Mouse (Mus musculus) megakaryocyte-erythroid progenitor cell, adult 5-6 weeks (primary cell): ENCODE measurements around the gene Eaf1. TPM values are rescaled to one million over a fixed set of nuclear protein-coding genes. Genes with fewer than 3 reads are reported as not detected.

ENCODE experiments used
- ATAC-seq: replicated peaks from 2 replicates; pipeline ENCODE4 v1.8.0; 2016; ENCODE audit warnings: mild to moderate bottlenecking, inconsistent platforms; ENCODE audit not compliant: severe bottlenecking, poor library complexity, low FRiP score, low TSS enrichment
- total RNA-seq, 2 experiments: library from RNA; stranded (forward) in 1 of 2; stranded (reverse) in 1 of 2; fragments of 200-1000, 215-1000 nt in 1 of 2; fragments of >200 nt in 1 of 2; fragmentation: Nextera tagmentation in 1 of 2; gene quantifications; 2 replicates each; pipeline ENCODE4 v1.2.3; 2014 to 2017

Eaf1 gene
- total RNA-seq, 2 experiments from 2014 or later: 24.5 to 40.1 TPM

GRCm38 (mm10) chr14:31503406-31503805 lies 9.2 kb downstream of the Eaf1 start:
- ATAC-seq: no peak

- no peak for ATAC-seq
These were observed 12.3 kb downstream of the Eaf1 start for GRCm38 (mm10) chr14:31506456-31506855.

DNA sequence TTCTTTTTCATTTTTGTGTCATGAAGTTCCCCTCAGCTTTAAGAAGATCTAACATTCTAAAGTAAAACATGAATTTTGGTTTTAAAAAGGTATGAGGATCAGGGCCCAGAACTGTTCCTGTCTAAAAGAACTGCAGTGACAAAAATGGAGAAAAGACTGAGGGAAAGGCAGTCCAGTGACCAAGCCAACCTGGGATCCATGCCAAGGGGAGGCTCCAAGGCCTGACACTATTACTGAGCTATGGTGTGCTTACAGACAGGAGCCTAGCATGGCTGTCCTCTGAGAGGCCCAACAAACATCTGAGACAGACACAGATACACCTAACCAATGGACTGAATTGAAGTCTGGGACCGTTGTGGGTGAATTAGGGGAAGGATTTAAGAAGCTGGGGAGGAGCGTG lies 15.7 kb downstream of the Eaf1 start:
- ATAC-seq: no peak

DNA sequence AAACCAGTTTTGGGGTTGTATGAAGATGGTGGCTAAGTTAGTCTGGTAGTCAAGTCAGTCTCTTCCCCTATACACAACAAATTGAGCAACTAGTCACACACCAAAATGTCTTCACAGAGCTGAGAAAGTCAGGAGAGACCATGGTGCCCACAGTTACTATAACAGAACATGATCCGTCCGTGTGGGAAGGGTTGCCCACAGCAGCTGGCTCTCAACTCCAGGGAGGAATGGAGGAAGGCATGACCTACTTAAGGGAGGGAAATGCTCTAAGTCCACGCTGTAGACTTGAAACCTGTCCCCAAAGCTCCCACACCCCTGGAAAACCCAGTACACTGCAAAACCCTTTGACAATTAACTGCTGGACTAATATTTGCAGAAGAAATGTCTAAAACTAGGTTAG lies 16.1 kb downstream of the Eaf1 start:
- ATAC-seq: no peak

DNA sequence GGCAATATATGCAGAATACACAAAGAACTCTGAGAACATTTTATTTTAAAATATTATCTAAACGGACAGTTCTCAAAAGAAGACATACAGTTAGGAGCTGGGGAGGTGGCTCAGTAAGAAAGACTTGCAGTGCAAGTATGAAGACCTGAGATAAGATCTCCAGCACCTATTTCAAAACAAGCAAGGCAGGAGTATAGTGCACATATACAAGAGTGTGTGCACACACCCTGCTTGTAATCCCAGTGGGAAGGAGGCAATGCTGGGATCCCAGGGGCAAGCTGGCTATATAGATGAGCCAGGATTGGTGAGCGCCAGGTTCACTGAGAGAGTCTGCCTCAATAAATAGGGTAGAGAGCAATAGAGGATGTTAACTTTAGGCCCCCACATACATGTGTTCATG lies 21.7 kb downstream of the Eaf1 start:
- no peak for ATAC-seq

GRCm38 (mm10) chr14:31519165-31519564 lies 25.0 kb downstream of the Eaf1 start:
- no peak for ATAC-seq

- no peak for ATAC-seq
These were observed 27.1 kb downstream of the Eaf1 start for GRCm38 (mm10) chr14:31521318-31521717.

- no peak for ATAC-seq
These were observed 31.0 kb downstream of the Eaf1 start for GRCm38 (mm10) chr14:31525040-31525810.

- no peak for ATAC-seq
These were observed 36.6 kb downstream of the Eaf1 start for GRCm38 (mm10) chr14:31530847-31531246.

DNA sequence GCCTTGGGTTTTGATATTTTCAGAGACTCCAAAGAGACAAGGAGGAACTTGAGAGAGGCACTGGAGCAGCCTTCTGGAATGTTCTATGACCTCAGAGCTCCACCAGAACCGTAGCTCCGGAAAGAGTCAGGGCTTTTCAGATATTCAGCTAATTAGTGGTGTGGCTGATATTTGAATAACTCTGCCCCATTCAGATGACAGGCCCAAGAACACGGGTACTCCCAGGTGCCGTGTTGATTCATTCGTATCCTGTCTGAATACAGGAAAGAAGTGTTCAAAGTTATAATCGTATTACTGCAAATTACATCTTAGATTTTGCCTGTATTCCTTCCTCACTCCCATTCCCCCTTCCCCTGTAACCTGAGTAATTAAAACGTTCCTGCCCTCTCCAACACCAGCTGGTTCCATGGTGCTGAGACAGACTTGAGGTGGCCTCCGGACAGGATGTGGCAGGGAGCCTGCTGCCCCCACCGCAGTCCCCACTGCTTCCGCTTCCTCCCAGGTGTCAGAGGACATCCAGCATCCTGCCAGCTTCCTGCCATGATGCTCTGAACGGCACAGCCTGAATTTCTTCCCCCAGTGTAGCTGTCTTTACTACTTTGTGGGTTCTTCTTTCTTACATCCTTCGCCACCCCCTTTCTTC lies 37.4 kb downstream of the Eaf1 start:
- 0 out of 2 replicates have a peak, but pooled peaks have one; percentile 37 for ATAC-seq

DNA sequence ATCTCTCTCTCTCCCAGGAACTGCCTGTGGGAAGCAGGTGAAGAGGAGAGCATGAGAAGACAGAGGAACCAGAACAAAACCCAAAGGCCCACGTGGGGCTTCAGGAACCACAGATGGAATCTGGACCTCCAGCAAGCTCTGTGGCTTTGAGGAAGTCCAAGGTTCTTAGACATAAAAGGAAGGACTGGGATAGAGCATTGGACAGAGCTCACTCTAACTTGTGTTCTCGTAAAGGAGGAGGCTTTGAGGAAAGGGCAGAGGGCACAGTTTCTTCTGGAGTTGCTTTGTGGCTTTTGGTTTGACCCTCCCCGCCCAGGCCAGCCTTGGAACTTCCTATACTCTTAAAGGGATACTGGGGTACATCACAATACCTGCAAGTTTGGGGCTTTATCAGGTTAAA lies 38.5 kb downstream of the Eaf1 start:
- ATAC-seq: no peak

DNA sequence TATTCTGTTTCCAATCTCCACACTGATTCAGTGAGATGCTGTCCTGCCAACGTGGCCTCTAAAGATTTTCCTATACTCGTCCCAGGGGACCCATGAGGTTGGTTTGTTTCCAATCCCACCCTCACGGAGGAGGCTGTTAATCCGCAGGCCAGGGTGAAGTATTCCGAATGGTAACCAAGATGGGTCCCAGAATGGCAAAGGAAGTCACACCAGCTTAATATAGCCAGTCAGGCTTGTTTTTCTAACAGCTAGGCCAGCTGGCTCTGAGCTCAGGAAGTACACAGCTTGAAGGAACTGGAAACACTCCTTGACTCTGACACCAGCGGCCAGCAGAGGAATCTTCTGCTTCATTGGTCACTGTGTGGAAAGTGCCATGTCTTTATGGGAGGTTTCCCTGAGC lies 43.1 kb downstream of the Eaf1 start:
- ATAC-seq: no peak

DNA sequence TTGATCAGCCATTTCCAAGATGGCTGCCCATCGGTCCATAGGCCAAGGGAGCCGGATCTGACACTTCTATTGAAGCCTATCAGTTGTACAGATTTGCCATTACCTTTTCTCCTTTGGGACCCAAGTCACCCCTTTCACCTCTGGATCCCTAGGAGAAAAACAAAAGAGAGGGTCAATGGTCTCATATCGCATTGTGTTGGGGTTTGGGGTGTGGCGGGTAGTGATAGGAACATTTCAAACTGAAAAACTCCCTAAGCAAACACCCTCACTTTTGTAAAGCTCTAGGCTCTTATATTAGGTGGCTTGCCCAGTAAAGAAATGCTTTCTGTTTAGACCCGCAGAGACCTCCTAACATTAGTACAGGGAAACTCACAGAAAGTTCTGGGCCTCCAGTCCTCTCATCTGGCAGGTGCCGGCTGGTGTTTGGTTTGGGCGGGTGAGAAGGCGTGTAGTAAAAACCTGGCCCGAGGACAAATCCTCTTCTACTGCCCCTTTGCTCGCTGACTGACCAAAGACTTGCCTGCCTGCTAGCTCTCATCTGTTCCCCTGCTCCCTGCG lies 49.8 kb downstream of the Eaf1 start:
- no peak for ATAC-seq

DNA sequence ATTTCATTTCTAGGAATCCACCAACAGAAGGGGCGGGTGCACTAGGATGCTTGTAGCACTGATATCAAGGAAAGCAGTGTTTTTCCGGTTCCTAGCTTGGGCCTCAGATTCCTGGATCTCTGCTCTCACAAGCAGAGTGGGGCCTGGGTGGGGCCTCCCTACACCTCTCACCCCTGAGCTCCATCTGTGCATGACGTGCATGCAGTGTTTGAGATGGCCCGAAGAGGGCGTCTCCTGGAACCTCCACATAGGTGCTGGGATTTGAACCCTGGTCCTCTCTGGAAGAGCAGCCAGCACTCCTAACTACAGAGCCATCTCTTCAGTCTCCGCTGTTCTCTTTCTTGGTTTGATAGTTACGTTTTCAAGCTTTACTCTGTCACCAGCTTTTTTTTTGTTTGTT lies 60.8 kb downstream of the Eaf1 start:
- ATAC-seq: no peak

GRCm38 (mm10) chr14:31555963-31556434 lies 61.8 kb downstream of the Eaf1 start:
- no peak for ATAC-seq

GRCm38 (mm10) chr14:31556526-31557260 lies 62.5 kb downstream of the Eaf1 start:
- no peak for ATAC-seq

- no peak for ATAC-seq
These were observed 63.1 kb downstream of the Eaf1 start for GRCm38 (mm10) chr14:31557273-31557672.

DNA sequence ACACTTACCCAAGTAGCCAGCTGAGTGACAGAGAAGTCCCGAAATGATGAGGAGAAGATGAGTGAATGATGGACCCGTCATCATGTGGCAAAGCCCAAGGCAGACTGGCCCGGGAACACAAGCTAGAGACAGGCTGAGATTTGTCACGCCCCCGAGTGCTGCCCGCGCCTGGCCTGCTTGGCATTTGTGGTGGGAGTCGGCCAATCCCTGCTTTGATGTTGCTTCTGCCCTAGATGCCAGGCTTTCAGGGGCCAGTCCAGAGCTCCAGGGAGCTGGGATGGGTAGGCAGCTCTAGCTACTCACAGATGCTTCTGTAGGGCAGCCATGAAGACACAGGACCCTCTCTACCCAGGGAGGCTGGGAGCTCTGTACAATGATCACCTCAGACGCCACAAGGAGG lies 63.6 kb downstream of the Eaf1 start:
- no peak for ATAC-seq

- ATAC-seq: no peak
These were observed 65.0 kb downstream of the Eaf1 start for GRCm38 (mm10) chr14:31559216-31559615.
